Mouse (Mus musculus): ENCODE measurements at regions not wholly inside any gene's neighbourhood (a gene's known extent, or its start where the extent isn't known, plus 50 kb on each side); places are given as distances from the start of the nearest gene placed in this dataset.

DNA sequence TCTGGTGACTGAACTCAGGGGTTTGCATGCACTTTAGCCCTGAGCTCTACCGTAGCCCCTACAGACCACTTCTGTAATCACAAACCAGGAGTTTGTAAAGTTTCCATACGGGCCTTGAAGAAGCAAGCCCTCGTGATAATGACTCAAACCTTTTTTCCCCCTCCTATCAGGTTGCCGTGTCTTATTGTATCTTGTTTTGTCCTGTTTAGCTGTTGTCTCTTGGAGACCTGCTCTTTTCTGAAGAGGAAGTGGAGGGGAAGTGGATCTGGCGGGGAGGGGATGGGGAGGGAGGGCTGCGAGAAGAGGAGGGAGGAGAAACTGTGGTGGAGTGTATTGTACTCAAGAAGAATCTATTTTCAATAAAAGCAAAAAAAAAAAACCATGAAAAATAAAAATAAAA lies 87.0 kb downstream of the Fam43a start:
- Histone ChIP-seq H3K9ac (no peak overlapping the region), H3K4me2 (no peak overlapping the region), H3K27me3 (replicated peaks) (no peaks in the 10 kb centered on the region), H3K27ac (ENCODE audit: poor library complexity, severe bottlenecking) (no peak overlapping the region), H3K36me3 (no peaks in the 10 kb centered on the region), H3K4me1 (replicated peaks) (no peaks in the 10 kb centered on the region), H3K4me3 (no peak overlapping the region), H3K9me3 (replicated peaks) (no peaks in the 10 kb centered on the region)
- ATAC-seq (ENCODE audit: insufficient number of reproducible peaks, low FRiP score) = no peak
- WGBS = 38% methylated on average over 6 of the region's 6 CpGs

DNA sequence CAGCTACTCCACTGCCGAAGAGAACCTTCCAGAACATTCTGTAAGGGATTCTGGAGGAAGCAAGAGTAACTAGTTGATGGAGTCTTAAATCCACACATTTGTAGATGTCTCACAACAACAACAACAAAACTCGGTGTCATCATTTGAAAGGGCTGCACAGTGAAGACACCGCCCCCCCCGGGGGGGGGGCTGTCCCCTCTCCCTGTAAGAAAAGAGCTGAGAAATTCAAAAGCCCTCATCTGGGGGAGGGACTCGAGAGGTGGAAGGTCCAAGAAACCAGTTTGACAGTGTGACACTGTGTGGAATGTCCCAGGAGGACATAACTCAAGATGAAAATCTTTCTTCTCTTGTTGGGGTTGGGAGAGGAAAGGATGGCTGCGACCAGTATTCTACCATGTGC lies 87.7 kb downstream of the Fam43a start:
- H3K4me1 ChIP-seq (replicated peaks) = no peaks in the 10 kb centered on the region
- no peak for ATAC-seq (ENCODE audit: insufficient number of reproducible peaks, low FRiP score)
- no peak overlapping the region for H3K27ac ChIP-seq (ENCODE audit: poor library complexity, severe bottlenecking)
- WGBS = 83% methylated on average over 6 of the region's 6 CpGs
- H3K4me3 ChIP-seq = no peak overlapping the region
- H3K9ac ChIP-seq = no peak overlapping the region
- no peaks in the 10 kb centered on the region for H3K9me3 ChIP-seq (replicated peaks)
- no peaks in the 10 kb centered on the region for H3K36me3 ChIP-seq
- no peak overlapping the region for H3K4me2 ChIP-seq
- H3K27me3 ChIP-seq (replicated peaks) = no peaks in the 10 kb centered on the region

DNA sequence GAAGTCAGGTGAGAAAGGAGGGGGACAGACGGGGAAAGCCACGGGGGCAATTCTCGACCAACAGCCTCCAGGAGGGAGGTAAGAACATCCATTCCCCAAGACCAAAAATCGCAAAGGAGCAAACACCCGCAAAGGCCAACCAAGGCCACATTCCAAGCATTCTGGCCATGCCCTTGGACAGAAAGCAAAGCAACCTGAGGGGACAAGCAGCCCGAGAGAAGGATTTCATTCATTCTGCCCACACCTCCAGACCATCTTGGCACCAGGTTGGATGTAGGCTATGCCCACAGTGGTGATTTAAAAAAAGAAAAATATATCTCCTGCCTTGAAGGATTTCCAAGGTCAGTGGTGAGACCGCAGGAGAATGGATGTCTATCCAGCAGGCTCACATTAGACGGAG lies 88.2 kb downstream of the Fam43a start:
- no peaks in the 10 kb centered on the region for H3K9me3 ChIP-seq (replicated peaks)
- no peaks in the 10 kb centered on the region for H3K27me3 ChIP-seq (replicated peaks)
- ATAC-seq (ENCODE audit: insufficient number of reproducible peaks, low FRiP score) = no peak
- H3K36me3 ChIP-seq = no peaks in the 10 kb centered on the region
- no peak overlapping the region for H3K9ac ChIP-seq
- no peak overlapping the region for H3K27ac ChIP-seq (ENCODE audit: poor library complexity, severe bottlenecking)
- H3K4me2 ChIP-seq = no peak overlapping the region
- 76% methylated on average over 8 of the region's 8 CpGs for WGBS
- H3K4me1 ChIP-seq (replicated peaks) = no peaks in the 10 kb centered on the region
- H3K4me3 ChIP-seq = no peak overlapping the region

DNA sequence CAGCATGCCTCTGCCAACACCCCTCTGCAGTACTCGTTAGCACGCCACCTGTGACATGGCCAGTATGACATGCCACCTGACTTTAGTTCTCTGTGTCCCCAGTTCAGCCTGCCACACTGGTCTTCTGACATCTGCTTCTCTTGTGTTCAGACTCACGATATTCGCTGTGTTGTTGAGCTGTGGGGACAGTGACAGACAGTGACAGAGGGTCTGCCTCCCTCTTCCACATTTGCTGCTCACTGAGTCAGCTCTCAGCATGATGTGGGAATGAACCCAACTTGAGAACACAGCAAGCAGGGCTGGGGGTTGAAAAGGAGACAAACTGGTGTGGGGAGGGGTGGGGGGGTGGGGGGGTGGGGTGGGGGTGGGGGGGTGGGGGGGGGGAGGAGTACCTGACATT lies 91.0 kb downstream of the Fam43a start:
- WGBS = 59% methylated on average over 4 of the region's 4 CpGs
- H3K4me2 ChIP-seq = no peak overlapping the region
- no peak for ATAC-seq (ENCODE audit: insufficient number of reproducible peaks, low FRiP score)

DNA sequence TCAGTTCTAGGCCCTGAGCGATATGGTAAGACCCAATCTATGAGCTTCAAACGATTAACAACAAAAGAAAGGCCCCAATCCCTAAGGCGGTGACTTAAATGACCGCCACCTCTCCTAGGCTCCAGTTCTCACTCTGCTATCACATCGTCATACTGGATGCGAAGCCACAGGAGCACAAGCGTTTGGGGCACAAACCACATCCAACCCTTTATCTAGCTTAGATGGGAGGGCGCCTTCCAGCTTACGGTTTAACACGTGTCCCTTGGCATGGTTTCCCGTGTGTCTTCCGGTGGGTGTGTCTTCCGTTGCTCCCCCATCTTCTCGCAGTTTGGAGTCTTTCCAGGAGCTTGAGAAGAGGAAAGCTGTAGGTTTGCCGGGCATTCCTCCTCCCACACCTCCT lies 92.4 kb downstream of the Fam43a start:
- H3K9ac ChIP-seq = no peak overlapping the region
- no peak for ATAC-seq (ENCODE audit: insufficient number of reproducible peaks, low FRiP score)

More for the DNA sequence above, 91.0 kb downstream of the Fam43a start:
- H3K27ac ChIP-seq (ENCODE audit: poor library complexity, severe bottlenecking) = no peak overlapping the region
- no peaks in the 10 kb centered on the region for H3K27me3 ChIP-seq (replicated peaks)
- H3K36me3 ChIP-seq = no peaks in the 10 kb centered on the region
- H3K4me3 ChIP-seq = no peak overlapping the region
- H3K9me3 ChIP-seq (replicated peaks) = no peaks in the 10 kb centered on the region
- H3K4me1 ChIP-seq (replicated peaks) = peaks cover 17% of the 10 kb centered on the region
- no peak overlapping the region for H3K9ac ChIP-seq

DNA sequence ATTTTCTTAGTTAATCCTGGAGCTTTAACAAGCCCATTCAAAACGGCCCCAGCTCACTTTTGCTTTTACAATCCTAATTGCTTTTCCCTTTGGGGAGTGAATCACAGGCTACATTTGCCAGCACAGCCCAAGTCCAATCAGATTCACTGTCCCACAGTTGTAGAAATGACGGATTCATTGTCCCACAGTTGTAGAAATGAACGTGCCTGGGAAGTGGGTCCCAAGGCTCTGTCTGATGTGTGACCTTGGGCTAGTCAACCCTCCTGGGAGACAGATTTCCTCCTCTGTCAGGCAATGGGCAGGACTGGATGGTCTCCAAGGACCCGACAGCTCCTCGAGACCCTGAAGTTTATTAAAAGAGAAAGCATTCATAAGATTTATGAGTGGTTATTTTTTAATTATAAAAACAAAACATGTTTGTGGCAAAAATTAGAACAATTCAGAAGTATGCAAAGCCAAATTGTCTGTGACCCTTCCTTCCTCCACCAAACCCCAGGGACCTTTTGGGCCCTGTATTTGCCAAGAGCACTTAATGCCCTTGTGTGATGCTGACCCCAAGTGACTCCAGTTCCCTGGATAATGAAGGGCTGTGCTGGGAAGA lies 93.1 kb downstream of the Fam43a start:
- H3K4me1 ChIP-seq (replicated peaks) = peaks cover 26% of the 10 kb centered on the region
- no peak overlapping the region for H3K4me2 ChIP-seq
- no peak for ATAC-seq (ENCODE audit: insufficient number of reproducible peaks, low FRiP score)
- no peaks in the 10 kb centered on the region for H3K27me3 ChIP-seq (replicated peaks)
- H3K9ac ChIP-seq = no peak overlapping the region
- no peak overlapping the region for H3K4me3 ChIP-seq
- no peak overlapping the region for H3K27ac ChIP-seq (ENCODE audit: poor library complexity, severe bottlenecking)
- H3K36me3 ChIP-seq = no peaks in the 10 kb centered on the region
- 63% methylated on average over 5 of the region's 5 CpGs for WGBS
- H3K9me3 ChIP-seq (replicated peaks) = no peaks in the 10 kb centered on the region

More for the DNA sequence above, 92.4 kb downstream of the Fam43a start:
- H3K4me3 ChIP-seq = no peak overlapping the region
- peaks cover 20% of the 10 kb centered on the region for H3K4me1 ChIP-seq (replicated peaks)
- WGBS = 73% methylated on average over 15 of the region's 15 CpGs
- no peaks in the 10 kb centered on the region for H3K27me3 ChIP-seq (replicated peaks)
- no peaks in the 10 kb centered on the region for H3K9me3 ChIP-seq (replicated peaks)
- H3K4me2 ChIP-seq = no peak overlapping the region
- H3K27ac ChIP-seq (ENCODE audit: poor library complexity, severe bottlenecking) = no peak overlapping the region
- H3K36me3 ChIP-seq = no peaks in the 10 kb centered on the region

DNA sequence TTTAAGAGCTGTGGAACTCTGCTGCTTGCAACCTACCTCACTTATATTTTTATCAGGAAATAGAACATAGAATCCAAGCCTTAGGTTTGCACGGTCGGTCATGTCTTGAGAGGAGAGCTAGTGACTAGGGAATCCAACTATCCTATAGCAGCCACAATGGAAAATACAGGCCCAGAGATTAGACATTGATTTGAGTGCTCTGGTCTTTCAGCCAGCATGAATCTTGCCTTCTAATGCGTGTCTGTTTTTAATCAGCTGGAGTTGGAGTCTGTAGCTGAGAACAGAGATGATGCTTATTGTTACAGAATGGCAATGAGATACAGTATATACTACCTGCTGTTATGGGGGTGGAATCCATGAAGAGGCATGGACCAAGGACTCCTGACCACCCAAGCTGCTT lies 93.7 kb downstream of the Fam43a start:
- H3K9ac ChIP-seq = no peak overlapping the region
- H3K27ac ChIP-seq (ENCODE audit: poor library complexity, severe bottlenecking) = no peak overlapping the region

DNA sequence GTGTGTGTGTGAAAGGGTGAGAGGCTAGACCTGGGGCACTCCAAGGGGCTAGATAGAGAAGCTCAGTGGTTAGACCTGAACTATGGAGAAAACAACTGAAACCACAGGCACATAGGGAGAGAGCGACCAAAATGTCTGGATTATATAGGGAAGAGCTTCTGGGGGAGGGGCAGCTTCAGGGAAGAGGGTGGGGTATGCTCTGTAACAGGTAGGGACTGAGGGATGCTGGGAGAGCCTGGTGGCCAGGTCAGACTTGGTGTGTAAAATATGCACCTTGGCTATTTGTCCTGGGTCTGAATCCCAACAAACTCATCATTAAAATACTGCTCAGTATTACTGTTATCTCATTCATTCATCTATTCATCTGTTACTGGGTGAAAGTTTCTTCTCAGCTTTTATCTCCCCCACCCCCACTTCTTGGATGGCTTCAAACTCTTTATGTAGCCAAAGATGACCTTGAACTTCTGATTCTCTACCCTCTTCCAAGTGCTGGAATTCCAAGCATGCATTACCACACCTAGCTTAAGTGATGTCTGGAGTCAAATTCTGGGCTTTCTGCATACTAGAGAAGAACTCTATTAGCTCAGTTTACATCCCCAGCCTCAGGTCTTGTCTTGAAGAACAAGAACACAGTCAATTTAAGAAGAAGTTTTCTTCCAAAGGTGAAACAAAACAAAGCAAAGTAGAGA lies 94.5 kb downstream of the Fam43a start:
- Histone ChIP-seq H3K27ac (ENCODE audit: poor library complexity, severe bottlenecking) (no peak overlapping the region), H3K4me3 (no peak overlapping the region), H3K9me3 (replicated peaks) (no peaks in the 10 kb centered on the region), H3K4me1 (replicated peaks) (peaks cover 26% of the 10 kb centered on the region), H3K36me3 (no peaks in the 10 kb centered on the region), H3K9ac (no peak overlapping the region), H3K27me3 (replicated peaks) (no peaks in the 10 kb centered on the region), H3K4me2 (no peak overlapping the region)
- WGBS = 82% methylated on average over 1 of the region's 1 CpGs
- ATAC-seq (ENCODE audit: insufficient number of reproducible peaks, low FRiP score) = no peak

More for the DNA sequence above, 93.7 kb downstream of the Fam43a start:
- Histone ChIP-seq H3K9me3 (replicated peaks) (no peaks in the 10 kb centered on the region), H3K27me3 (replicated peaks) (no peaks in the 10 kb centered on the region), H3K4me2 (no peak overlapping the region), H3K36me3 (no peaks in the 10 kb centered on the region), H3K4me1 (replicated peaks) (peaks cover 26% of the 10 kb centered on the region), H3K4me3 (no peak overlapping the region)
- ATAC-seq (ENCODE audit: insufficient number of reproducible peaks, low FRiP score) = no peak
- whole genome bisulfite sequencing = 66% methylated on average over 3 of the region's 3 CpGs

DNA sequence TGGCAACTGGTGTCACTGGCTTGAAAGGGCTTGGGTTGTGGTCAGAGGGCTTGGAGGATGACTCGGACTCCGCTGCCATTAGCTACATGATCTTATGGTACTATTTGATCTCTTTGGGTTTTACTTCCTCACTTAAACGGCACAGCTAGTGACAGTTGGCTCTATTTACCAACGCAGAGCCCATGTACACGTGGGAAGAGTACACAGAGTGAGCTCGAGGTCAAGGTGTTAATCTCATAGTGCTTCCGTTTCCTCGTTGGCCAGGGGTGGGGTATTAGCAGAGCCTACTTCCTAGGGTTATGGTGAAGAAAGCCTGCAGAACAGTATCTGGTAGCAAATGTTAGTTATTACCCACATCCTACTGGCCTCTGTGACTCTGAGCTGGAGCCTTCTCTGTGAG lies 96.2 kb downstream of the Fam43a start:
- Histone ChIP-seq H3K27ac (ENCODE audit: poor library complexity, severe bottlenecking) (no peak overlapping the region), H3K9ac (no peak overlapping the region), H3K4me3 (no peak overlapping the region), H3K9me3 (replicated peaks) (no peaks in the 10 kb centered on the region), H3K4me2 (no peak overlapping the region), H3K36me3 (no peaks in the 10 kb centered on the region), H3K27me3 (replicated peaks) (no peaks in the 10 kb centered on the region), H3K4me1 (replicated peaks) (peaks cover 26% of the 10 kb centered on the region)
- ATAC-seq (ENCODE audit: insufficient number of reproducible peaks, low FRiP score) = no peak
- 78% methylated on average over 8 of the region's 8 CpGs for WGBS

DNA sequence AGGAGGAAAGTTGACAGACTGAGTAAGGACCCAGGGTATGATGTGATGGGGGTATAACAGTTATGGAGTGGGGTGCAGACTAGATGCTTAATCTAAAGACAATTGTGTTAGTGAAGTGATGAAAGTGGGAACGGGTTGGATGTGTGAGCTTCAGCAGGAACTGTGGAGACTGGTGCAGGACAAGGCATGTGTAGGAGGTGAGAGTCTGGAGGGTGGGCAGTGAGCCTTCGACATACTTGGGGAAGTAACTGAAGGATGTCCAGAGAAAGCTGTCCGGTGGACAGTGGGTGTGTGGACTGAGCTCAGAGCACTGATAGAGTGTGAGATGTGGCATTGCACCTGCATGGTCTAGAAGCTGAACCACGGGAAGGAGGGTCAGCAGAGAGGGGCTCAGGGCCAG lies 97.7 kb downstream of the Fam43a start:
- Histone ChIP-seq H3K9me3 (replicated peaks) (no peaks in the 10 kb centered on the region), H3K27me3 (replicated peaks) (no peaks in the 10 kb centered on the region), H3K36me3 (no peaks in the 10 kb centered on the region), H3K4me2 (no peak overlapping the region), H3K4me3 (no peak overlapping the region), H3K27ac (ENCODE audit: poor library complexity, severe bottlenecking) (no peak overlapping the region), H3K4me1 (replicated peaks) (peaks cover 26% of the 10 kb centered on the region), H3K9ac (no peak overlapping the region)
- WGBS = 53% methylated on average over 4 of the region's 4 CpGs
- no peak for ATAC-seq (ENCODE audit: insufficient number of reproducible peaks, low FRiP score)

DNA sequence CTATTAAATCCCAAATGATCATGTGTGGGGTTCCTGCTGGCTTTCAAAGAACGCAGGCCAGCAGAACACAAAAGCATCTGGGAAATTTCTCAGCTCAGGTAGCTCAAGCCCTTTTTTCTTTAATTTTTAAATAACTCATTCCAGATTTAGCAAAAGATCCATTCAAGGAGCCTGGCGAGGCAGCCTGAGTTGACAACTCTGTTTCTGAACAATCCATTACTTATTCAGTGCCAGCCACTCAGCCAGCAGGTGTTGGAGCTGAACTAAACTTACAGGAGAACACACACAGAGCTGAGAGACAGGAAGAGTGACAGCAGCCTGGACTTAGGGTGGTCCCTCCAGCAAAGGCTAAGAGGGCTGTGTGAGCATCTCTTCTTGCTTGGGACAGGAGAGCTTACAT lies 98.3 kb downstream of the Fam43a start:
- Histone ChIP-seq H3K4me3 (no peak overlapping the region), H3K27me3 (replicated peaks) (no peaks in the 10 kb centered on the region), H3K4me2 (no peak overlapping the region), H3K4me1 (replicated peaks) (peaks cover 26% of the 10 kb centered on the region), H3K27ac (ENCODE audit: poor library complexity, severe bottlenecking) (no peak overlapping the region), H3K9ac (no peak overlapping the region), H3K36me3 (no peaks in the 10 kb centered on the region), H3K9me3 (replicated peaks) (no peaks in the 10 kb centered on the region)
- WGBS = 79% methylated on average over 2 of the region's 2 CpGs
- ATAC-seq (ENCODE audit: insufficient number of reproducible peaks, low FRiP score) = no peak

DNA sequence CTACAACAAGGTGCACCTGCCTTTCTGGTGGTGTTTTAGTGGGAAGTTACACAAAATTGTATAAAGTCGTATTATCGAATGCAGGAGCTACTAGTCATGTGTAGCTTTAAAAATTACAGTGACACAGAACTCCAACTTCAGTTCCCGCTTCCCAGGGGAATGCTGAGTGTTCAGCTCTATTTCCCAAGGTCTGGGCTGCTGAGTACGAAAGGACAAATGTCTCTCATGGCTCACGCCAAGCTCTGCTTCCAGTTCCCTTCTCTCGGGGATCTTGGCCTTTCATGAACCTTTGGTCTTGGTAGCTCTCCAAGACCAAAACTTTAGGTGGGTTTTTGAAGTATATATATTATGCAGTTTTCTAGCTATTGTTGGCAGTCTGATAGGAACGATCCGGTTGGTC lies 104.3 kb downstream of the Fam43a start:
- Histone ChIP-seq H3K4me2 (no peak overlapping the region), H3K36me3 (no peaks in the 10 kb centered on the region), H3K9me3 (replicated peaks) (peaks cover 10% of the 10 kb centered on the region; the same call in 1 of the 2 replicates), H3K27ac (ENCODE audit: poor library complexity, severe bottlenecking) (no peak overlapping the region), H3K4me3 (no peak overlapping the region), H3K4me1 (replicated peaks) (no peaks in the 10 kb centered on the region), H3K9ac (no peak overlapping the region), H3K27me3 (replicated peaks) (no peaks in the 10 kb centered on the region)
- no peak for ATAC-seq (ENCODE audit: insufficient number of reproducible peaks, low FRiP score)
- 86% methylated on average over 8 of the region's 8 CpGs for WGBS

Measured in heart, embryonic 12.5 days (tissue).